Mouse (Mus musculus): ENCODE measurements at regions not wholly inside any gene's neighbourhood (a gene's known extent, or its start where the extent isn't known, plus 50 kb on each side); places are given as distances from the start of the nearest gene placed in this dataset.

DNA sequence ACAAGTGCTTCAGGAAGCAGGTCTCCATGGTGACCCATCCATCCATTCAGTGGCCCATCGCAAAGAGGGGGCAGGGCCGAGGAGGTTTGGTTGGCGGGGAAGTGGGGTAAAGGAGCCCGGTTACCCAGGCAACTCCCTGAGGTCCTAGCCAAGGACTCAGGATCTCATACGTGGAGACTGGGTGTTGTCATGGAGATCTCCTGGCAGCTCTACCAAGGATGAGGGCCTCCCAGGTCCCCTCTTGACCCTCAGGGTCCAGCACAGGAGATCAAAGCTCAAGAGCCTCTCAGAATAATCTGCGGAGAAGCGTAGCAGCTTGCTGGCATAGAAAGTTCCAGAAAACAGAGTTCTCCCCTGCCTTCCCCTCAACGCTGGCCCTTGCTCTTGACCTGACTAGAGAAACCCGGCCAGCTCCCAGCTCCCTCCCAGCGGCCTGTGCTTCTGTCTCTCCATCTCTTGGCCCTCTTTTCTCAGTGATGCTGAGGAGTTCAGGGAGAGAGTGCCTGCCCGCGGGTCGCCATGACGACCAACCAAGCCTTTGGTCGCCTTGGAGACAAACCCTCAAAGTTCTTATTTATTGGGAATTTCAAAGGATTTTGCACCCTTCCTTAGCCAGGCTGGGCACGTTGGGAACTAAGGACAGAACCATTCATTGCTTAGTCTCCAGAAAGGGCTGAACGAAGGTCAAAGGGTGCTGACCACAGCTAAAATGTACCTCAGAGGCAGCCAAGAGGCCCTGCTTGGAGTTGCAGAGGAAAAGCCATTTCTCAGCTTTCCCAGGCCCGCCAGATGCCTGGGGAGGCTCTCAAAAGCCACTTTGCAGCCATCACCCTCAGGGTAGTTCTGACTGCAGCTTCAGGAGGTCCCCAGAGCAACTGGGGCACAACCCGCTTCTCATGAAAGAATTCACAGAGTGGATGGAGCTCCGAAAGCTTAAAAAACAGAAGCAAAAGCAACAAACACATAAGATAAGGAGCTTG lies 60.0 kb downstream of the Ubiad1 start:
- ATAC-seq (replicated peaks; ENCODE audit: poor library complexity) = no peak

- ATAC-seq (replicated peaks; ENCODE audit: poor library complexity) = no peak
These were observed 64.0 kb downstream of the Ubiad1 start for GRCm38 (mm10) chr4:148380562-148380961.

DNA sequence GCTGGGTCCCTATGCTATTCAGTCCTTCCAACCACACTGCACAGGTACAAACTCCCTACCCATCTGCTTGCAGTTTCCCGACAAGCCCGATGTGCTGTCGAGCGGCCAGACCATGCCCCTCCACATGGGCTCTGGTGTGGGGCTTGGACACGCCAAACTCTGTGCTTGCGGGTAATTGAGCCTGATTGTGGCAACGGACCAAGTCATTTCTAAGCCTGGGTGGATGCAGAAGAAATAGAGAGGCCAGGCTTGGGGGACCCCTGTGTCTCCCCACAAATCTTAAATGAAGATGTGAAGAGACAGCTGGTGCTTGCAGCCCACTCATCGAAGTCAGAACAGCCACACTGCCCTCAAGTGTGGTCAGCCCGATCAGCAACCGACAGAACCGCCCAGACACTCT lies 66.1 kb downstream of the Ubiad1 start:
- no peak for ATAC-seq (replicated peaks; ENCODE audit: poor library complexity)

DNA sequence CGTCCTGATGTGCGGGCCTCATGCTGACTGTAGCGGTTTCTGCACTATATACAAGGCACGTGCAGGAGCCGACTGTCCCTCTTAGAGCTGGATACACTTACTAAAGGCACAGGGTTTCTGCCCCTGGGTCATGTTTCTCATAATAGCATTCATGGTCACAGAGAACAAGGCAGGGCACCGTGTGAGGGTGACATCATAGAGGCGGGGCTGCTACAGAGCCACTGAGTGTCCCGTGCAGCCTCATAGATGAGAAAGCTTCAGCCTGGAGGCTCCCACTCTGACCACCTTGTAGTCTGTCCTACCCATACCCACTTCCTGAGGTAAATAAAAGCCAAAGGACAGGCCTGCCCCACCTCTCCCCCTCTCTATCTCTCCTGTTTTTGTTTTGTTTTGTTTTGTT lies 67.2 kb downstream of the Ubiad1 start:
- no peak for ATAC-seq (replicated peaks; ENCODE audit: poor library complexity)

GRCm38 (mm10) chr4:148376439-148376838 lies 68.1 kb downstream of the Ubiad1 start:
- ATAC-seq (replicated peaks; ENCODE audit: poor library complexity) = no peak

GRCm38 (mm10) chr4:148371489-148371888 lies 73.1 kb downstream of the Ubiad1 start:
- no peak for ATAC-seq (replicated peaks; ENCODE audit: poor library complexity)

DNA sequence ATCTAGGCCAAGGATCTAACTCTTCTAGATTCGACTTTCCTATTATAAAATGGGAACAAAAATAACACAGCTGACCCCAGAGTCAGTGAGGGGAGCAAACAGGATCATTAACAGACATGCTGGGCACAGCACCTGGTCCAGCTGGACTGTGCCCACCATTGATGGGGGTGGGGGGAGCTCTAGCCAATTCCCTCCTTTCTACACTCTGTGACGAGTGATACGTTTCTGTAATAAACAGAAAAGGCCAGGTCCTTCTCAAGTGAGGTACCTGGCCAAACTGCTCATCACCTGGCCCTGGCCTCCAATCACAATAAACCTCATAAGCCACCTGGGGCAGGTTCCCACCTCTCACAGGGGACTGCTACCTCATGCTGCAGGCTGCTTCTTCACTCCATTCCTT lies 76.9 kb downstream of the Ubiad1 start:
- no peak for ATAC-seq (replicated peaks; ENCODE audit: poor library complexity)

DNA sequence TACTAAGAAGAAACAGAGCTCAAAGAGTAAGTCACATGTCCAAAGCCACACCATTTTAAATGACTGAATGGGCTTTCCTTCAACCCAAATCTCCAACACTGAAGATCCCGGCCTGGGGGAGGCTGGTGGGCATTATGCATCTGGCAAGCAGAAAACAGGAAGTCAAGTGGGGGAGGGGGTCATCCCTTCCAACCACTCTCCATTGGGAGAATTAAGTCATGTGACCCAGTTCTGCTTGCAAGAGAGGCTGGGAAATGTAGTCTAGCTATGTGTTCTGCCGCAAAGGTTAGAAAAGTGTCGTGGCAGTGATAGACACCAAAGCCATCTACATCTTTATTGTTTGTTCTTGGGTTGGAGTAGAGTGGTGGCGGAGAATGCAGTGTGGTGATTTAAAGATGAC lies 78.0 kb upstream of the Disp3 start:
- ATAC-seq (replicated peaks; ENCODE audit: poor library complexity) = no peak

DNA sequence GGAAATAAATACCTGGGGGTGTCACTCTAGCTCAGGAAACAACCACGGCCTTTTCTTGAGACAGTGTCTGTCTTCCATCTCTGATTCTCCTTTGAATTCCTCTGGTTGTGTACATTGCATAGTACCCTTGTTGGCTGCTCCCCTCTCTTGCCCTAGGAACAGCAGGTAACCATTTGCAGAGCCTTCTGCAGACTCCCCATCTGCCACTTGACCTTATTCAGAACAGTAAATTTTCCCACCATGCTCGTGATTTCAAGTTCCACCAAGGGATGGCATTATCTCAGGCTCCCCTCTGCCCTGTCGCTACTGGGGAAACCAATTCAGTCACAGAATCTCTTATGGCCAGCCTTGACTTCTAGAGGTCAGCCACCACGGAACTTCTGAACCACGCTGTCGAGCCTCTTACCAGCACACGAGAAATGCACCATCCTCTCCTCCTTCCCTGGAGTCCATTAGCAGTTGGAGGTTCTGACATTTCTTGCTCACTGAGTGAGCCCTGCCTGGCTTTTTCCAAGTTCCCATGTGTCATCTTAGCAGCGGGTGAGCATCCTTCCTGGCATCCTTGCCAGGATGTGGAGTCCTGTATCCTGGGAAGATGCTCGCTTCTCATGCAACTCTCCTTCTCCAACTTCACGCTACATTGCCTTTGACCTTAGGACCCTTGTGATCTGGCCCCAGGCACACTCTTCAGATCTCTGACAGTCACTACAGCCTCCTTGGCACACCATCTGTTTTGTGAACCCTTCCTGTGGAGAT lies 75.8 kb upstream of the Disp3 start:
- no peak for ATAC-seq (replicated peaks; ENCODE audit: poor library complexity)

GRCm38 (mm10) chr4:148360931-148361330 lies 73.2 kb upstream of the Disp3 start:
- no peak for ATAC-seq (replicated peaks; ENCODE audit: poor library complexity)

GRCm38 (mm10) chr4:148358336-148358735 lies 70.6 kb upstream of the Disp3 start:
- no peak for ATAC-seq (replicated peaks; ENCODE audit: poor library complexity)

DNA sequence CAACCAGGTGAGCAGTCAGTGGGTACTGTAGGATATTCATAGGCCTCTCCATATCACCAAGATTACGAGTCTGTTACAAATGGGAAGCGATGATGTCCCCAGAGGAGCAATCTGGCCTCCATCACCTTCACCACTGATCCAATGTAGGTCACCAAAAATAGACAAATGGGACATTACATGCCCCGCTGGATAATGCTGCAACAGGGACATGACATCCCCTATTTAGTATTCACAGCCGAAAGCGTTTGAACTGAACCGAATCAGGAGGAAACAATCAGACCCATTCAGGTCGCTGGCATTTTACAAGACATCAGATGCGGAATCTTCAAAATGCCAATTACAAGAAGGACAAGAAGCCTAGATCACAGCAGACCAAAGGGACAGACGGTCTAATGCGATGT lies 69.5 kb upstream of the Disp3 start:
- ATAC-seq (replicated peaks; ENCODE audit: poor library complexity) = no peak

GRCm38 (mm10) chr4:148356654-148357053 lies 68.9 kb upstream of the Disp3 start:
- ATAC-seq (replicated peaks; ENCODE audit: poor library complexity) = no peak

GRCm38 (mm10) chr4:148353969-148354368 lies 66.2 kb upstream of the Disp3 start:
- no peak for ATAC-seq (replicated peaks; ENCODE audit: poor library complexity)

DNA sequence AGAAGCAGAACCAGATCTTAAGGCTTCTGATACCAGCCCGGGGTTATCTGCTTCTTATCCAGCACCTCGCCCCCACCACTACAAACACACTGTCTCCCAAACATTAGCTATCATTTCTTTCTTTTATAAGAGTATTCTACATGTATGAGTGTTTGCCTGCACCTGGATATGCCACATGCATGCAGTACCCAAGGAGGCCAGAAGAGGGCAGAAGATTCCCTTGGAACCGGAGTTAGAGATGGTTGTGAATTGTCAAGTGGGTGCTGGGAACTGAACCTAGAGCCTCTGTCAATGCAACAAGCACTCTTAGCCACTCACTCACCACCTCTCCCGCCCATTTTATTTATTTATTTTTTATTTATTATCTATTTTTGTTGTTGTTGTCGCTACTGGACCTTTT lies 64.9 kb upstream of the Disp3 start:
- no peak for ATAC-seq (replicated peaks; ENCODE audit: poor library complexity)

- no peak for ATAC-seq (replicated peaks; ENCODE audit: poor library complexity)
These were observed 53.9 kb upstream of the Disp3 start for GRCm38 (mm10) chr4:148341531-148342157.

- ATAC-seq (replicated peaks; ENCODE audit: poor library complexity) = no peak
These were observed 52.6 kb upstream of the Disp3 start for GRCm38 (mm10) chr4:148340342-148340741.

GRCm38 (mm10) chr4:148337890-148338880 lies 50.4 kb upstream of the Disp3 start:
- ATAC-seq (replicated peaks; ENCODE audit: poor library complexity) = 0 out of 2 replicates have a peak, but pooled peaks have one; percentile 31
